Mouse (Mus musculus) G1E-ER4 (cell line): ENCODE measurements around the gene Samd13. TPM values are rescaled to one million over a fixed set of nuclear protein-coding genes. Genes with fewer than 3 reads are reported as not detected.

ENCODE experiments used
- GATA1 ChIP-seq: IDR thresholded peaks from one replicate; pipeline ENCODE4 v1.8.0; 2012; ENCODE audit warnings: low read length, inconsistent platforms
- polyA plus RNA-seq: library from polyadenylated mRNA; stranded (reverse); fragments of >175 nt; gene quantifications from 2 replicates; pipeline ENCODE4 v1.2.3, GENCODE M21; 2012

The Samd13 gene
- polyA plus RNA-seq, 1 experiment, result 0.56 TPM

- TF ChIP-seq GATA1, result no peak
Observed at GRCm38 (mm10) chr3:146682140-146682651, 3.2 kb downstream of the Samd13 start.

- no peak for TF ChIP-seq GATA1
Observed at GRCm38 (mm10) chr3:146681696-146682095, 3.7 kb downstream of the Samd13 start.

- TF ChIP-seq GATA1, result no peak
Observed at GRCm38 (mm10) chr3:146680625-146681024, 4.8 kb downstream of the Samd13 start.

- no peak for TF ChIP-seq GATA1
Observed at GRCm38 (mm10) chr3:146679646-146680045, 5.7 kb downstream of the Samd13 start.

- TF ChIP-seq GATA1, result no peak
Observed at GRCm38 (mm10) chr3:146676193-146676592, 9.2 kb downstream of the Samd13 start.

- no peak for TF ChIP-seq GATA1
Observed at GRCm38 (mm10) chr3:146675101-146675500, 10.3 kb downstream of the Samd13 start.

- no peak for TF ChIP-seq GATA1
Observed at GRCm38 (mm10) chr3:146671121-146671520, 14.3 kb downstream of the Samd13 start.

- no peak for TF ChIP-seq GATA1
Observed at GRCm38 (mm10) chr3:146661907-146662306, 23.5 kb downstream of the Samd13 start.

- no peak for TF ChIP-seq GATA1
Observed at GRCm38 (mm10) chr3:146661001-146661400, 24.4 kb downstream of the Samd13 start.

GRCm38 (mm10) chr3:146659321-146659720 lies 26.1 kb downstream of the Samd13 start:
- no peak for TF ChIP-seq GATA1

GRCm38 (mm10) chr3:146658061-146658639 lies 27.2 kb downstream of the Samd13 start:
- TF ChIP-seq GATA1, result no peak

GRCm38 (mm10) chr3:146657433-146657832 lies 28.0 kb downstream of the Samd13 start:
- TF ChIP-seq GATA1, result no peak

- TF ChIP-seq GATA1, result peak; percentile 62
Observed at GRCm38 (mm10) chr3:146655111-146655577, 30.2 kb downstream of the Samd13 start.

- TF ChIP-seq GATA1, result no peak
Observed at GRCm38 (mm10) chr3:146653692-146654091, 31.7 kb downstream of the Samd13 start.

- no peak for TF ChIP-seq GATA1
Observed at GRCm38 (mm10) chr3:146652431-146652830, 33.0 kb downstream of the Samd13 start.

- no peak for TF ChIP-seq GATA1
Observed at GRCm38 (mm10) chr3:146651217-146651616, 34.2 kb downstream of the Samd13 start, which contains the start of gene 4930503B20Rik. Gene 4930503B20Rik, minus strand, starts transcription at chr3:146651317.

GRCm38 (mm10) chr3:146650716-146651115 lies 34.7 kb downstream of the Samd13 start:
- TF ChIP-seq GATA1, result no peak
